Mouse (Mus musculus) embryonic facial prominence, embryonic 14.5 days (tissue): ENCODE measurements around the gene Slc35f5. TPM values are rescaled to one million over a fixed set of nuclear protein-coding genes. Genes with fewer than 3 reads are reported as not detected.

Source experiments
- ATAC-seq: fragments of 200-750 bp; cut with Nextera tagmentation; 2 replicates; pipeline ENCODE4 v1.8.0; 2017; ENCODE audit warnings: low read depth, moderate number of reproducible peaks, moderate TSS enrichment
- DNase-seq: peaks from one replicate; pipeline ENCODE4 v3.0.0-alpha.2; 2015; ENCODE audit warnings: low spot score
- H3K27ac ChIP-seq: fragments of 300-500 bp; sonication (generic); replicated peaks from 2 replicates; pipeline ENCODE4 v1.5.1; 2014; ENCODE audit warnings: low read depth, mild to moderate bottlenecking, low read length, moderate library complexity
- H3K27me3 ChIP-seq: fragments of 300-500 bp; sonication (generic); replicated peaks from 2 replicates; pipeline ENCODE4 v1.6.1; 2014; ENCODE audit warnings: low read length; ENCODE audit not compliant: control insufficient read depth, insufficient read depth
- H3K36me3 ChIP-seq: fragments of 300-500 bp; sonication (generic); 2 replicates; pipeline ENCODE4 v1.6.1; 2014; ENCODE audit warnings: low read length, mixed read lengths; ENCODE audit not compliant: control insufficient read depth, insufficient read depth
- H3K4me1 ChIP-seq: fragments of 300-500 bp; sonication (generic); 2 replicates; pipeline ENCODE4 v1.6.1; 2014; ENCODE audit warnings: antibody characterized with exemption, low read length; ENCODE audit not compliant: control insufficient read depth, insufficient read depth
- H3K4me2 ChIP-seq: fragments of 300-500 bp; sonication (generic); 2 replicates; pipeline ENCODE4 v1.6.1; 2014; ENCODE audit warnings: low read depth, mild to moderate bottlenecking, low read length, moderate library complexity, mixed read lengths
- H3K4me3 ChIP-seq: fragments of 300-500 bp; sonication (generic); 2 replicates; pipeline ENCODE4 v1.5.1; 2014; ENCODE audit warnings: low read depth, mild to moderate bottlenecking, low read length
- H3K9ac ChIP-seq: fragments of 300-500 bp; sonication (generic); 2 replicates; pipeline ENCODE4 v1.6.1; 2014; ENCODE audit warnings: low read depth, mild to moderate bottlenecking, low read length, moderate library complexity, mixed read lengths
- H3K9me3 ChIP-seq: fragments of 300-500 bp; sonication (generic); 2 replicates; pipeline ENCODE4 v1.6.1; 2016; ENCODE audit warnings: low read length; ENCODE audit not compliant: control insufficient read depth
- WGBS: fragments of 180-500 bp; shearing (Covaris S2); extraction: QIAGEN DNeasy Blood & Tissue Kit; methylation state at CpG from one replicate; pipeline ENCODE4 v1.1.7; 2014; 5-methylcytosine and 5-hydroxymethylcytosine counted together
- polyA plus RNA-seq: library from polyadenylated mRNA; unstranded; fragments of >200 nt; fragmentation: Nextera tagmentation; extraction: Ambion mirVana; gene quantifications from 2 replicates; pipeline ENCODE4 v1.2.1, GENCODE M21; 2014

Slc35f5 gene
- polyA plus RNA-seq, 1 experiment from 2014 or later, result 60.4 TPM

DNA sequence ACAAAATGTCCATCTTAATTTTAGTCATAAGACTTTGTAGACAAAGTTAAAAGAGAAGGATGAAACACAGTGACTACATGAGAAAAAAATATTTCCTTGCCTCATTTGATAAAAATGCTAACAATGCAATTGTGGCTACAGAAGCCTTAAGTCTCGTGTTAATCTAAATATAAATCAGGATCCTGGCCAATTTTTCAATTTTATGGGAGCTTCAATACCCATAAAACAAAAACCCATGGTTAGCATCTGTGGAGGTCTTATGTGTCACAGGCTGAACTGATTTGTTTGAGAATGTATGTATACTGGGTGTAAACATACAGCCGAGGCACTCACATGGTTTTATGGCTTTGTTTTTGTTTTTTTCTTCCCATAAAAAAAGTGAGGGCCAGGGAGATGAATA lies 674 bp upstream of the Slc35f5 start:
- H3K9me3 ChIP-seq, result no peaks in the 10 kb centered on the region
- H3K27ac ChIP-seq, result peak overlapping the region; percentile 92
- peak overlapping the region; percentile 92 for H3K9ac ChIP-seq
- H3K4me1 ChIP-seq, result peaks cover 6% of the 10 kb centered on the region; the same call in 1 of the 2 replicates
- H3K4me3 ChIP-seq, result peak overlapping the region; percentile 89
- H3K36me3 ChIP-seq, result peaks cover 9% of the 10 kb centered on the region; the same call in 1 of the 2 replicates
- WGBS, result 8% methylated on average over 2 of the region's 2 CpGs
- no peaks in the 10 kb centered on the region for H3K27me3 ChIP-seq
- ATAC-seq (no peak), DNase-seq (peak; percentile 37)
- peak overlapping the region; percentile 69 for H3K4me2 ChIP-seq

DNA sequence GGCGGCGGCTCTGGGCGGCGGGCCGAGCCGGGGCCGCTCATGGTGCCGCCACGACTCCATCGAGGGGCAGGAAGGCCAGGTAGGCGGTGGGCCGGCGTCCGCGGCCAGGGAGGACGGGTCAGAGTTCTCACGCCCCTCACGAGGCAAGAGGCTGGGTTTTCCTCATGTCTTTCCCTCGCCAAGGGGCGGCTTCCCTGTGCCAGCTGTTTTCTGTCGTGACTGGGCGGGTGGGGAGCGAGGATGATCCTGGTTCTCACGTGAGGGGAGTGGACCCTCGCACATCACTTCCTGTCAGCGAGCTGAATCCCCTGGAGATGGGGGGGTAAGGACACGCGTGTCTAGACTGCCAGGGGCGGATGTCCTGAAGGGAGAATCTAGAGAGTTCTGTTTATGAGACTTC lies 811 bp downstream of the Slc35f5 start:
- under 1% methylated on average over 15 of the region's 29 CpGs for WGBS
- peak overlapping the region; percentile 89 for H3K4me3 ChIP-seq
- peaks cover 6% of the 10 kb centered on the region; the same call in 1 of the 2 replicates for H3K4me1 ChIP-seq
- peak overlapping the region; percentile 92 for H3K27ac ChIP-seq
- peaks cover 17% of the 10 kb centered on the region for H3K36me3 ChIP-seq
- peak; percentile 21 for ATAC-seq
- no peaks in the 10 kb centered on the region for H3K9me3 ChIP-seq
- no peaks in the 10 kb centered on the region for H3K27me3 ChIP-seq
- H3K4me2 ChIP-seq, result peak overlapping the region; percentile 69
- peak overlapping the region; percentile 92 for H3K9ac ChIP-seq
- peak; percentile 79 for DNase-seq

DNA sequence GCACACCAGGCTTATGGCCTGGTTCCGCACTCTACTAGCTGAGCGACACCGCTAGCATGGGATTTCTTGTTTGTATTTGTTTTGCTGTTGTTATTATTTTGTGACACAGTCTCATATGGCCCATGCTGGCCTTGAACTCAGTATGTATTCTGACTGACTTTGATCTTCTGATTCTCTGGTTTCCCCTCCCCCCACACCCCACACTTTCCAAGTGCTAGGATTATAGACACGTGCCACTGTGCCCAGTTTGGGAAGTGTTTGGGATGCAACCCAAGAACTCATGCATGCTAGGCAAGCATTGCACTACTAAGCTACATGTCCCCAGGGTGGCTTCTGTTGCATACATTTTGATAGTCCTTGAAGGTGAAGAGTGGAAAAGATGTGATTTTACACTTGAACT lies 1.4 kb downstream of the Slc35f5 start:
- no peak overlapping the region for H3K27ac ChIP-seq
- 69% methylated on average over 4 of the region's 4 CpGs for WGBS

DNA sequence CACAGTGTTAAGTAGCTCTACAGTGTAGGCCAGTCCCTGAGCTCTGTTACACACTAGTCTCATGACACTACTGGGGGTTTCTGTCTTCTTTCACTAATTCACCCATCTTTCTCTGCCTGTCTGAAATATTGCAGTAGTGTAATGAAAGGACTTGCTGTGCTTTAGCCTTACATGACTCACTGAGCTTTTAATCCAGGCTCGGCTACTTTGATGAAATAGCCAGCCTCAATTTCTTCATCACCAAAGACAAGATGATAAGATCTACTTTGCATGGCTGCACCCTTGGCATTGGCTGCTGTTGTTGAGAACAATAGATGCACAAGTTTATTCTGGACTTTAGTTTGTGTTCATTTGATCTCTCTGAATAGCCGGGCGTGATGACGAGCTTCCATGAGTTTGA lies 7.7 kb downstream of the Slc35f5 start:
- Histone ChIP-seq H3K36me3 (peaks cover 65% of the 10 kb centered on the region), H3K4me3 (no peak overlapping the region), H3K27ac (no peak overlapping the region), H3K4me1 (no peaks in the 10 kb centered on the region), H3K9ac (no peak overlapping the region), H3K4me2 (no peak overlapping the region), H3K27me3 (no peaks in the 10 kb centered on the region), H3K9me3 (no peaks in the 10 kb centered on the region)
- WGBS, result 85% methylated on average over 4 of the region's 4 CpGs
- ATAC-seq (no peak), DNase-seq (no peak)

More for the DNA sequence above, 1.4 kb downstream of the Slc35f5 start:
- Histone ChIP-seq H3K4me2 (peak overlapping the region; percentile 69), H3K9ac (peak overlapping the region; percentile 92), H3K9me3 (no peaks in the 10 kb centered on the region), H3K4me3 (peak overlapping the region; percentile 89), H3K4me1 (peaks cover 6% of the 10 kb centered on the region; the same call in 1 of the 2 replicates), H3K36me3 (peaks cover 17% of the 10 kb centered on the region), H3K27me3 (no peaks in the 10 kb centered on the region)
- no peak for ATAC-seq
- no peak for DNase-seq

DNA sequence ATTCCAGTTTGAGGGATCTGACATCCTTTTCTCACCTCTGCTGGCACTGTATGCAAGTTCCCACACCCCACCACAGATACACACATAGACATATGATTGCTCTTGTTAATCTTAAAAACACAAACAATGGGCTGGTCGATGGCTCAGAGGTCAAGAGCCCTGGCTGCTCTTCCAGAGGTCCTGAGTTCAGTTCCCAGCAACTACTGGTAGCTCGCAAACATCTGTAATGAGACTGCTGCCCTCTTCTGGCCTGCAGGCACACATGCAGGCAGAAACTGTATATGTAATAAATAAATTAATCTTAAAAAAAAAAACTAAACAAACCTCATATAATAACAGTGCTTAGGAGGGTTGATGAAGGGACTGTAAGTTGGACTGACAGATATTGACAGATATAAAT lies 13.8 kb downstream of the Slc35f5 start:
- Histone ChIP-seq H3K4me1 (no peaks in the 10 kb centered on the region), H3K4me2 (no peak overlapping the region), H3K4me3 (no peak overlapping the region), H3K9ac (no peak overlapping the region), H3K27me3 (no peaks in the 10 kb centered on the region), H3K27ac (no peak overlapping the region), H3K9me3 (0 out of 2 replicates have a peak, but pooled peaks cover 5% of the 10 kb centered on the region), H3K36me3 (peaks cover 79% of the 10 kb centered on the region)
- WGBS, result 65% methylated on average over 2 of the region's 2 CpGs
- no peak for DNase-seq
- no peak for ATAC-seq

DNA sequence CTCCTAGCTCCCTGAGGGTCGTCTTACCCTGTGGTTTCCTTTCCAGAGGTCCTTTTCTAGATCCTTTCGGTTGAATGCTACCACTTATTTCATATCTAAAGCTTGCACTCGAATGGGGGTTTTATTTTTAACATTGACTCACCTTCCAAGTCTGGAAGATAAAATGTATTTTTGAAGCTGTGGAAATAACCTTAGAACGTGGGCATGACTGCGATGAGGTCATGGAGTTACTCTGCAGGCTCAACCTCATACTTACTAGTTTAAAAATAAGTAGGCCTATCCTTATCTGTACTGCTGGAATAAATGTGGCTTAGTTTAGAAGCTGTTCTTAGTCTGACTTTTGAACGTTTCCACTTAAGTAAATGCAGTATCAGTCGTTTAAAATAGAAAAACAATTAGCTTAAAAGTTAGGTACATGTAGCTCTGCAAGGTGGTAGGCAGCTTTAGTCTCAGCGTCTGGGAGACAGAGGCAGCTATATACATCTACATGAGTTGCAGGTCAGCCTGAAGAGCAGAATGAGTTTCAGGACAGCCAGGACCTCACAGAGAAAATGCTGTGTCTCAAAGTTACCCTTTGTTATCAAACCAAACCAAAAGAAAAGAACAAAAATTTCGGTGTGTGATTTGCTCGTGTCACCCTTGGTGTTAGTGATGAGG lies 15.2 kb downstream of the Slc35f5 start:
- Histone ChIP-seq H3K36me3 (peaks cover 75% of the 10 kb centered on the region), H3K4me2 (no peak overlapping the region), H3K9ac (no peak overlapping the region), H3K4me3 (no peak overlapping the region), H3K4me1 (no peaks in the 10 kb centered on the region), H3K27ac (no peak overlapping the region), H3K27me3 (no peaks in the 10 kb centered on the region), H3K9me3 (0 out of 2 replicates have a peak, but pooled peaks cover 5% of the 10 kb centered on the region)
- no peak for DNase-seq
- WGBS, result 87% methylated on average over 10 of the region's 10 CpGs
- no peak for ATAC-seq

DNA sequence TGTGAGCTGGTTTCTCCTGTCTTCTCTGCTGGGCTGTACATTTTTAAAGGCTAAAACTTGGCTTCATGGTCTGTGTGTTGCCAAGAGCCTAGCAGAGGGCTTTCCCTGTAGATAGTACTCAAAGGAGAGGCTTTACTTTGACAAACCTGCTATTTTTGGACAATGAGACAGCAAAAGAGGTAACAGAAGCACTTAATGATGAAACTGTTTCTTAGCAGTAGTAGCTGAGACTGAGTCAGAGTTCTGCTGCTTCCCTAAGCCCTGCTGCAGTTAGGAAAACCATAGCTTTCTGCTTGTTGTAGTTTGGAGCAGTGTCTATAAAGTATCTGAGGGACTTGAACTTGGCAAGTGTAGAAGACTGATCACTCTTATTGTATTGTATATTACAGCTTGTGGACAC lies 16.6 kb downstream of the Slc35f5 start:
- H3K4me3 ChIP-seq, result no peak overlapping the region
- no peak for DNase-seq
- H3K4me2 ChIP-seq, result no peak overlapping the region
- 0 out of 2 replicates have a peak, but pooled peaks cover 5% of the 10 kb centered on the region for H3K9me3 ChIP-seq
- H3K4me1 ChIP-seq, result no peaks in the 10 kb centered on the region
- ATAC-seq, result no peak
- H3K27ac ChIP-seq, result no peak overlapping the region
- no peaks in the 10 kb centered on the region for H3K27me3 ChIP-seq
- H3K9ac ChIP-seq, result no peak overlapping the region
- peaks cover 70% of the 10 kb centered on the region for H3K36me3 ChIP-seq

DNA sequence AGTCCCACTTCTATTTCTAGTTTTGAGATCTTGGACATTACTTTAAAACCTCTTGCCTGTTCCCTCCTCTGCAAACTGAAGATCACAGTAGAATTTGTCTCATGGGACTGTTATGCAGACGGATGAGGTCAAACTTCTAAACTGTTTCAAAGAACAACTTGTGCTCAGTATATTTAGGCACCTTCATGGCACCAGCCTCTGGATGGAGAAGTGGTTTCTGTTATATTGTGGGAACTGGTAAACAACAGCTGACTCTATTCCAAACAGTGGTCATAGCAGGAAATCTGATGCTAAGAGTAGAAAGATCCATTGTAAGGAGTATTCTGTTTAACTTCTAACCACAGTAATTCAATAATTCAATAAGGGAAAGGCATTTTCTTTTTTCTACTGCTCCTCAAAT lies 17.7 kb downstream of the Slc35f5 start:
- Histone ChIP-seq H3K4me2 (no peak overlapping the region), H3K27me3 (no peaks in the 10 kb centered on the region), H3K9me3 (0 out of 2 replicates have a peak, but pooled peaks cover 5% of the 10 kb centered on the region), H3K4me1 (no peaks in the 10 kb centered on the region), H3K9ac (no peak overlapping the region), H3K36me3 (peaks cover 60% of the 10 kb centered on the region), H3K27ac (no peak overlapping the region), H3K4me3 (no peak overlapping the region)
- no peak for ATAC-seq
- DNase-seq, result no peak
- 64% methylated on average over 1 of the region's 1 CpGs for WGBS

DNA sequence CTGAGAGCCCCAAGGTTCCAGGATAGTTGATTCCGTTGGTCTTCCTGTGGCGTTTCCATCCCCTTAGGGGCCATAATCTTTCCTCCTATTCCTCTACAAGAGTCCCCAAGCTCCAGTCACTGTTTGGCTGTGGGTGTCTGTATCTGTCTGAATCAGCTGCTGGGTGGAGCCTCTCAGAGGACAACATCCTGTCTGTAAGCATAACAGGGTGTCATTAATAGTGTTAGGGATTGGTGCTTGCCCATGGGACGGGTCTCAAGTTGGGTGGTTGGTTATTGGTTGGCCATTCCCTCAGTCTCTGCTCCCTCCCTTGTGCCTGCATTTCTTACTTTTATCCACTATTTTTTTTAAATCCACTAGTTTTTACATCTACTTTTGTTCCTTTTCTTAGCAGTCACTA lies 20.7 kb downstream of the Slc35f5 start:
- DNase-seq (no peak), ATAC-seq (no peak)
- H3K4me3 ChIP-seq, result no peak overlapping the region
- WGBS, result 90% methylated on average over 3 of the region's 3 CpGs
- no peak overlapping the region for H3K27ac ChIP-seq
- H3K9ac ChIP-seq, result no peak overlapping the region
- H3K4me1 ChIP-seq, result no peaks in the 10 kb centered on the region
- no peak overlapping the region for H3K4me2 ChIP-seq
- no peaks in the 10 kb centered on the region for H3K27me3 ChIP-seq
- peaks cover 47% of the 10 kb centered on the region for H3K36me3 ChIP-seq
- no peaks in the 10 kb centered on the region for H3K9me3 ChIP-seq
